Mouse (Mus musculus): ENCODE measurements around the gene Xpr1. TPM values are rescaled to one million over a fixed set of nuclear protein-coding genes. Genes with fewer than 3 reads are reported as not detected.

Xpr1 gene
- polyA plus RNA-seq, 1 experiment, result 4.3 TPM

DNA sequence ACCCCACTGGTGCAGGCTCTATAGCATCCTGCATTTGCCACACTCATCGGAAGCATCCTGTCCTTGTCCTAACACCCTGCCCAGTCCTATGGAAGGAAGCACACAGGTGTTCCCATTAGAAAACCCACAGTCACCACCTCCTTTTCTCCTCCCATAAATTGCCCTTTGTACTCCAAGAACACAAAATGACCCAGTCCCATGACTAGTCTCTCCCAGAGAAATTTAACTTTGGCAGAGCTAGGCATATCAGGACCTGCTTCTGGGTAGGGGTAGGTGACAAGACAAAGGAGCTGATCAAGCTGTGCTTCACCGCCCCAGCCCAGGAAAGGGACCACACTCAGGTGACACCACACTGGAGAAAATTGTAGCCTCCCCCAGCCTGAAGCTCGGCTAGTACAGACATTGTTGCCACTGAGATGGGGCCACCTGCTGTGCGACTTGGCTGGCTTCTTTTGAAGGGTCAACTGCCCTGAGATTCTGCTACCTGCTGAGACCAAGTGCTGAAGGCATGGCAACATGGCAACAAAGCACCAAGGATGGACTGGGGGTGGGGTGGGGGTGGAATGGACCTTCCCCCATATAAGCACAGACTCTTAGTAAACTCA, 166.6 kb downstream of the Xpr1 start:
- no peaks in the 10 kb centered on the region for H3K79me3 ChIP-seq (ENCODE audit: low read depth)
- H3ac ChIP-seq (ENCODE audit: control insufficient read depth, insufficient read length, low read depth), result no peak overlapping the region
- no peaks in the 10 kb centered on the region for H3K79me2 ChIP-seq (ENCODE audit: control insufficient read depth, insufficient read depth)
- TF ChIP-seq CEBPB (IDR thresholded peaks at IDR 0.05; ENCODE audit: low read depth), result no peak
- no peak for TF ChIP-seq FOSL1 (IDR thresholded peaks at IDR 0.05; ENCODE audit: insufficient read depth, low read length, poor library complexity, severe bottlenecking)
- no peak for TF ChIP-seq MAX (IDR thresholded peaks at IDR 0.05)
- no peak for TF ChIP-seq MYOG (IDR thresholded peaks at IDR 0.05; ENCODE audit: control insufficient read depth, extremely low read depth, insufficient read length)
- TF ChIP-seq CTCF (IDR thresholded peaks at IDR 0.05; ENCODE audit: control insufficient read depth, insufficient read depth, insufficient read length), result no peak
- no peak for TF ChIP-seq USF1 (IDR thresholded peaks at IDR 0.05; ENCODE audit: low read depth)
- no peak for TF ChIP-seq MYOD1 (IDR thresholded peaks at IDR 0.05; ENCODE audit: control insufficient read depth, insufficient read length, low read depth)
- no peaks in the 10 kb centered on the region for H3K36me3 ChIP-seq (ENCODE audit: control insufficient read depth, insufficient read depth)
- H3K4me3 ChIP-seq (ENCODE audit: insufficient read depth, poor library complexity, severe bottlenecking), result no peak overlapping the region
- H3K27me3 ChIP-seq (ENCODE audit: control insufficient read depth, insufficient read depth, insufficient read length), result peaks cover 4% of the 10 kb centered on the region

DNA sequence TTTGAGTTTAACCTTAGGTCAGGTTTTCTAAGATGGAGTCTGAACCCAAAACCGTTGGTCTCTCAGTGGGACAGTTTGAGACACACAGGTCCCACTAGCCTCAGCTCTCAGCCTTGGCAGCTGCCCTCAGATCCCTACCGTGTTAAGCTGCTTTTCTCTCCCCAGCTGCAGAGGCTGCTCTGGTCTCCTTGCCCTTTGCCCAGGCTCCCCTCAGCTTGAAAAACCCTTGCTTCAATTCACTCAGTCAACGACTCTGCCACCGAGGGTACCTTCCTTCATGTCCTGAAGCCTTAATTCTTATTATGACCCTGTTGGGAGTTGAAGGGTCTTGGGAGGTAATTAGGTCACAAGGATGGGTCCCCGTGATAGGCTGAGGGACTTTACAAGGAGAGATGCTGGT, 167.3 kb downstream of the Xpr1 start:
- TF ChIP-seq CEBPB (IDR thresholded peaks at IDR 0.05; ENCODE audit: low read depth) (no peak), MYOD1 (IDR thresholded peaks at IDR 0.05; ENCODE audit: control insufficient read depth, insufficient read length, low read depth) (no peak), USF1 (IDR thresholded peaks at IDR 0.05; ENCODE audit: low read depth) (no peak), CTCF (IDR thresholded peaks at IDR 0.05; ENCODE audit: control insufficient read depth, insufficient read depth, insufficient read length) (no peak), MAX (IDR thresholded peaks at IDR 0.05) (no peak), MYOG (IDR thresholded peaks at IDR 0.05; ENCODE audit: control insufficient read depth, extremely low read depth, insufficient read length) (no peak), FOSL1 (IDR thresholded peaks at IDR 0.05; ENCODE audit: insufficient read depth, low read length, poor library complexity, severe bottlenecking) (no peak)
- Histone ChIP-seq H3ac (ENCODE audit: control insufficient read depth, insufficient read length, low read depth) (no peak overlapping the region), H3K4me3 (ENCODE audit: insufficient read depth, poor library complexity, severe bottlenecking) (no peak overlapping the region), H3K36me3 (ENCODE audit: control insufficient read depth, insufficient read depth) (no peaks in the 10 kb centered on the region), H3K79me2 (ENCODE audit: control insufficient read depth, insufficient read depth) (no peaks in the 10 kb centered on the region), H3K79me3 (ENCODE audit: low read depth) (no peaks in the 10 kb centered on the region), H3K27me3 (ENCODE audit: control insufficient read depth, insufficient read depth, insufficient read length) (peaks cover 4% of the 10 kb centered on the region)

GRCm38 (mm10) chr1:155248041-155248440, 169.2 kb downstream of the Xpr1 start:
- H3K4me3 ChIP-seq (ENCODE audit: insufficient read depth, poor library complexity, severe bottlenecking), result no peak overlapping the region
- TF ChIP-seq FOSL1 (IDR thresholded peaks at IDR 0.05; ENCODE audit: insufficient read depth, low read length, poor library complexity, severe bottlenecking) (no peak), MAX (IDR thresholded peaks at IDR 0.05) (no peak), CTCF (IDR thresholded peaks at IDR 0.05; ENCODE audit: control insufficient read depth, insufficient read depth, insufficient read length) (no peak), USF1 (IDR thresholded peaks at IDR 0.05; ENCODE audit: low read depth) (no peak), MYOG (IDR thresholded peaks at IDR 0.05; ENCODE audit: control insufficient read depth, extremely low read depth, insufficient read length) (no peak), CEBPB (IDR thresholded peaks at IDR 0.05; ENCODE audit: low read depth) (no peak), MYOD1 (IDR thresholded peaks at IDR 0.05; ENCODE audit: control insufficient read depth, insufficient read length, low read depth) (no peak)

GRCm38 (mm10) chr1:155247441-155247840, 169.8 kb downstream of the Xpr1 start:
- TF ChIP-seq MAX (IDR thresholded peaks at IDR 0.05), result no peak
- no peak for TF ChIP-seq FOSL1 (IDR thresholded peaks at IDR 0.05; ENCODE audit: insufficient read depth, low read length, poor library complexity, severe bottlenecking)
- TF ChIP-seq CTCF (IDR thresholded peaks at IDR 0.05; ENCODE audit: control insufficient read depth, insufficient read depth, insufficient read length), result no peak
- no peak for TF ChIP-seq CEBPB (IDR thresholded peaks at IDR 0.05; ENCODE audit: low read depth)
- no peak for TF ChIP-seq MYOD1 (IDR thresholded peaks at IDR 0.05; ENCODE audit: control insufficient read depth, insufficient read length, low read depth)
- TF ChIP-seq USF1 (IDR thresholded peaks at IDR 0.05; ENCODE audit: low read depth), result no peak
- TF ChIP-seq MYOG (IDR thresholded peaks at IDR 0.05; ENCODE audit: control insufficient read depth, extremely low read depth, insufficient read length), result no peak
- no peak overlapping the region for H3ac ChIP-seq (ENCODE audit: control insufficient read depth, insufficient read length, low read depth)
- H3K79me2 ChIP-seq (ENCODE audit: control insufficient read depth, insufficient read depth), result no peaks in the 10 kb centered on the region
- no peaks in the 10 kb centered on the region for H3K36me3 ChIP-seq (ENCODE audit: control insufficient read depth, insufficient read depth)
- no peaks in the 10 kb centered on the region for H3K27me3 ChIP-seq (ENCODE audit: control insufficient read depth, insufficient read depth, insufficient read length)
- H3K4me3 ChIP-seq (ENCODE audit: insufficient read depth, poor library complexity, severe bottlenecking), result no peak overlapping the region
- no peaks in the 10 kb centered on the region for H3K79me3 ChIP-seq (ENCODE audit: low read depth)

More at GRCm38 (mm10) chr1:155248041-155248440, 169.2 kb downstream of the Xpr1 start:
- peaks cover 4% of the 10 kb centered on the region for H3K27me3 ChIP-seq (ENCODE audit: control insufficient read depth, insufficient read depth, insufficient read length)
- H3K79me3 ChIP-seq (ENCODE audit: low read depth), result no peaks in the 10 kb centered on the region
- H3ac ChIP-seq (ENCODE audit: control insufficient read depth, insufficient read length, low read depth), result no peak overlapping the region
- H3K36me3 ChIP-seq (ENCODE audit: control insufficient read depth, insufficient read depth), result no peaks in the 10 kb centered on the region
- H3K79me2 ChIP-seq (ENCODE audit: control insufficient read depth, insufficient read depth), result no peaks in the 10 kb centered on the region

DNA sequence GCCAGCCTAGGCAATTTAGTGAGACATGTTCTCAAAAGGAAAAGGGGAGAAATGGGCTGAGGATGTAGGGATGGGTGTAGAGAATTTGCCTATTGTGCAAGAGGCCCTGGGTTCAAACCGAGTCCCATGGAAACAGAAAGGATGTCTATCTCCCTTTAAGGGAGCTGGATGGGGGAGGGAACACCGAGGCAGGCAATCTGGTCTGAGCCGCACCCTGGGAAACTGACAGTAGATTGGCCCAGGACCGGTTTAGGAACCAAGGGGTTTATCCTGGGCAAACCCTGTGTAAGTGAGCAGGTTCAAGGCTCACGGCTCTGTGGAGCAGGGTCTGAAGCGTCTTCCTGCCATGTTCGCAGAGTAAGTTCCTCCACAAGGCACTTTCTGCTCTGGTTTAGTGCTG, 171.7 kb downstream of the Xpr1 start:
- H3K36me3 ChIP-seq (ENCODE audit: control insufficient read depth, insufficient read depth), result no peaks in the 10 kb centered on the region
- H3K79me3 ChIP-seq (ENCODE audit: low read depth), result no peaks in the 10 kb centered on the region
- TF ChIP-seq MYOG (IDR thresholded peaks at IDR 0.05; ENCODE audit: control insufficient read depth, extremely low read depth, insufficient read length) (no peak), MYOD1 (IDR thresholded peaks at IDR 0.05; ENCODE audit: control insufficient read depth, insufficient read length, low read depth) (no peak), MAX (IDR thresholded peaks at IDR 0.05) (no peak), USF1 (IDR thresholded peaks at IDR 0.05; ENCODE audit: low read depth) (no peak), CTCF (IDR thresholded peaks at IDR 0.05; ENCODE audit: control insufficient read depth, insufficient read depth, insufficient read length) (no peak), CEBPB (IDR thresholded peaks at IDR 0.05; ENCODE audit: low read depth) (no peak), FOSL1 (IDR thresholded peaks at IDR 0.05; ENCODE audit: insufficient read depth, low read length, poor library complexity, severe bottlenecking) (no peak)
- H3K27me3 ChIP-seq (ENCODE audit: control insufficient read depth, insufficient read depth, insufficient read length), result no peaks in the 10 kb centered on the region
- no peak overlapping the region for H3K4me3 ChIP-seq (ENCODE audit: insufficient read depth, poor library complexity, severe bottlenecking)
- H3K79me2 ChIP-seq (ENCODE audit: control insufficient read depth, insufficient read depth), result no peaks in the 10 kb centered on the region
- H3ac ChIP-seq (ENCODE audit: control insufficient read depth, insufficient read length, low read depth), result no peak overlapping the region

Data from C2C12 (cell line).